Mouse (Mus musculus) mature B cell (primary cell): ENCODE results near the gene Lrr1.

Experiments used
- in situ Hi-C: fragments of 300-500 bp; cut with MboI; formaldehyde crosslinking; loops from 2 replicates; pipeline ENCODE4 v1.14.3; 2019

The Lrr1 gene

GRCm38 (mm10) chr12:69168461-69169106, at the start of gene Lrr1:
Gene Lrr1 (plus strand): TSS chr12:69168814.
- in situ Hi-C loops, result loop anchor here (25.0 kb wide), 1 partner anchor 1794 kb away; the partner anchor contains the start of gene Psma3

GRCm38 (mm10) chr12:69119908-69120307, 48.7 kb upstream of the Lrr1 start:
- in situ Hi-C loops, result no loop called here

GRCm38 (mm10) chr12:69122801-69123200, 45.8 kb upstream of the Lrr1 start:
- in situ Hi-C loops, result no loop called here

- in situ Hi-C loops, result no loop called here
Measured at GRCm38 (mm10) chr12:69125066-69125465, 43.5 kb upstream of the Lrr1 start.

- in situ Hi-C loops, result no loop called here
Measured at GRCm38 (mm10) chr12:69127170-69127569, 41.4 kb upstream of the Lrr1 start.

- in situ Hi-C loops, result no loop called here
Measured at GRCm38 (mm10) chr12:69127626-69128025, 41.0 kb upstream of the Lrr1 start.

- in situ Hi-C loops, result no loop called here
Measured at GRCm38 (mm10) chr12:69129634-69130310, 38.8 kb upstream of the Lrr1 start.

GRCm38 (mm10) chr12:69130486-69130885, 38.1 kb upstream of the Lrr1 start:
- in situ Hi-C loops, result no loop called here

GRCm38 (mm10) chr12:69131267-69131666, 37.3 kb upstream of the Lrr1 start:
- in situ Hi-C loops, result no loop called here

- in situ Hi-C loops, result no loop called here
Measured at GRCm38 (mm10) chr12:69131981-69132380, 36.6 kb upstream of the Lrr1 start.

- in situ Hi-C loops, result no loop called here
Measured at GRCm38 (mm10) chr12:69139201-69139600, 29.4 kb upstream of the Lrr1 start.

GRCm38 (mm10) chr12:69139841-69140240, 28.8 kb upstream of the Lrr1 start:
- in situ Hi-C loops, result no loop called here

- in situ Hi-C loops, result no loop called here
Measured at GRCm38 (mm10) chr12:69143460-69143859, 25.2 kb upstream of the Lrr1 start.

- in situ Hi-C loops, result no loop called here
Measured at GRCm38 (mm10) chr12:69147166-69147735, 21.4 kb upstream of the Lrr1 start.

GRCm38 (mm10) chr12:69150049-69150448, 18.6 kb upstream of the Lrr1 start:
- in situ Hi-C loops, result loop anchor here (25.0 kb wide), 1 partner anchor 1812 kb away; the partner anchor contains the start of gene Psma3

GRCm38 (mm10) chr12:69155923-69156322, 12.7 kb upstream of the Lrr1 start:
- in situ Hi-C loops, result loop anchor here (25.0 kb wide), 1 partner anchor 1806 kb away; the partner anchor contains the start of gene Psma3

GRCm38 (mm10) chr12:69156436-69156835, 12.2 kb upstream of the Lrr1 start:
- in situ Hi-C loops, result loop anchor here (25.0 kb wide), 1 partner anchor 1806 kb away; the partner anchor contains the start of gene Psma3

GRCm38 (mm10) chr12:69157107-69157506, 11.5 kb upstream of the Lrr1 start:
- in situ Hi-C loops, result loop anchor here (25.0 kb wide), 1 partner anchor 1805 kb away; the partner anchor contains the start of gene Psma3

GRCm38 (mm10) chr12:69158366-69158764, 10.2 kb upstream of the Lrr1 start:
- in situ Hi-C loops, result loop anchor here (25.0 kb wide), 1 partner anchor 1804 kb away; the partner anchor contains the start of gene Psma3

- in situ Hi-C loops, result loop anchor here (25.0 kb wide), 1 partner anchor 1803 kb away; the partner anchor contains the start of gene Psma3
Measured at GRCm38 (mm10) chr12:69158765-69159577, 9.6 kb upstream of the Lrr1 start, which contains the start of gene Rps29. Gene Rps29 (minus strand): TSS chr12:69159186.

- in situ Hi-C loops, result loop anchor here (25.0 kb wide), 1 partner anchor 1803 kb away; the partner anchor contains the start of gene Psma3
Measured at GRCm38 (mm10) chr12:69159578-69159940, 9.1 kb upstream of the Lrr1 start.
